Mouse (Mus musculus) liver, embryonic 13.5 days (tissue): ENCODE results near the gene Plxnb1. TPM values are rescaled to one million over a fixed set of nuclear protein-coding genes. Genes with fewer than 3 reads are reported as not detected.

Source experiments
- ATAC-seq: fragments of 200-750 bp; cut with Nextera tagmentation; 2 replicates; pipeline ENCODE4 v1.8.0; 2017; ENCODE audit warnings: low read depth, mild to moderate bottlenecking, moderate number of reproducible peaks, moderate library complexity
- DNase-seq: peaks from one replicate; pipeline ENCODE4 v3.0.0; 2022
- H3K27ac ChIP-seq: fragments of 300-500 bp; sonication (generic); 2 replicates; pipeline ENCODE4 v1.5.1; 2015; ENCODE audit warnings: moderate library complexity, mild to moderate bottlenecking, inconsistent platforms
- H3K27me3 ChIP-seq: fragments of 300-500 bp; sonication (generic); 2 replicates; pipeline ENCODE4 v1.6.1; 2015; ENCODE audit warnings: mild to moderate bottlenecking, inconsistent platforms
- H3K36me3 ChIP-seq: fragments of 300-500 bp; sonication (generic); 2 replicates; pipeline ENCODE4 v1.6.1; 2015; ENCODE audit warnings: mild to moderate bottlenecking, inconsistent platforms
- H3K4me1 ChIP-seq: fragments of 300-500 bp; sonication (generic); replicated peaks from 2 replicates; pipeline ENCODE4 v1.6.1; 2015; ENCODE audit warnings: inconsistent platforms
- H3K4me2 ChIP-seq: fragments of 300-500 bp; sonication (generic); 2 replicates; pipeline ENCODE4 v1.6.1; 2015; ENCODE audit warnings: inconsistent platforms, mild to moderate bottlenecking, moderate library complexity
- H3K4me3 ChIP-seq: fragments of 300-500 bp; sonication (generic); replicated peaks from 2 replicates; pipeline ENCODE4 v1.5.1; 2015; ENCODE audit warnings: mild to moderate bottlenecking, inconsistent platforms
- H3K9ac ChIP-seq: fragments of 300-500 bp; sonication (generic); 2 replicates; pipeline ENCODE4 v1.6.1; 2015; ENCODE audit warnings: mild to moderate bottlenecking, inconsistent platforms
- H3K9me3 ChIP-seq: fragments of 300-500 bp; sonication (generic); replicated peaks from 2 replicates; pipeline ENCODE4 v1.6.1; 2016; ENCODE audit warnings: inconsistent platforms
- WGBS: fragments of 180-500 bp; shearing (Covaris S2); methylation state at CpG from one replicate; pipeline ENCODE4 v1.1.7; 2015; ENCODE audit not compliant: insufficient replicate concordance; 5-methylcytosine and 5-hydroxymethylcytosine counted together
- polyA plus RNA-seq: library from polyadenylated mRNA; unstranded; fragments of >200 nt; fragmentation: Nextera tagmentation; extraction: Ambion mirVana; gene quantifications from 2 replicates; pipeline ENCODE4 v1.2.1, GENCODE M21; 2015

The Plxnb1 gene
- polyA plus RNA-seq = 2.3 and 3.2 TPM in 2 replicates

GRCm38 (mm10) chr9:109095137-109095982, at the start of gene Plxnb1:
Plxnb1 (plus strand) TSS chr9:109095389.
- ATAC-seq (no peak; the same call in 1 of the 2 replicates), DNase-seq (no peak)
- Histone ChIP-seq H3K36me3 (peaks cover 24% of the 10 kb centered on the region), H3K4me3 (peak within 1 kb of the TSS; percentile 60), H3K4me1 (peaks cover 43% of the 10 kb centered on the region), H3K4me2 (peak within 1 kb of the TSS; percentile 69), H3K27me3 (peaks cover 51% of the 10 kb centered on the region), H3K27ac (peak within 1 kb of the TSS; percentile 86), H3K9me3 (no peaks in the 10 kb centered on the region), H3K9ac (peak within 1 kb of the TSS; percentile 67)
- WGBS = under 1% methylated on average over 86 of the region's 102 CpGs

GRCm38 (mm10) chr9:109046306-109046705, 48.9 kb upstream of the Plxnb1 start:
- Histone ChIP-seq H3K27ac (no peak overlapping the region), H3K36me3 (no peaks in the 10 kb centered on the region), H3K9me3 (no peaks in the 10 kb centered on the region), H3K4me1 (peaks cover 10% of the 10 kb centered on the region), H3K27me3 (no peaks in the 10 kb centered on the region), H3K9ac (no peak overlapping the region), H3K4me3 (no peak overlapping the region), H3K4me2 (no peak overlapping the region)
- WGBS = 39% methylated on average over 5 of the region's 5 CpGs
- ATAC-seq (peak; percentile 39; the same call in 1 of the 2 replicates), DNase-seq (peak; percentile 50)

GRCm38 (mm10) chr9:109049316-109049715, 45.9 kb upstream of the Plxnb1 start:
- Histone ChIP-seq H3K27ac (no peak overlapping the region), H3K4me3 (no peak overlapping the region), H3K4me2 (no peak overlapping the region), H3K9me3 (no peaks in the 10 kb centered on the region), H3K27me3 (no peaks in the 10 kb centered on the region), H3K9ac (no peak overlapping the region), H3K4me1 (peaks cover 17% of the 10 kb centered on the region), H3K36me3 (no peaks in the 10 kb centered on the region)
- 55% methylated on average over 7 of the region's 7 CpGs for WGBS
- ATAC-seq = no peak
- DNase-seq = no peak

- Histone ChIP-seq H3K27me3 (no peaks in the 10 kb centered on the region), H3K36me3 (no peaks in the 10 kb centered on the region), H3K4me2 (no peak overlapping the region), H3K27ac (no peak overlapping the region), H3K9ac (no peak overlapping the region; the same call in 1 of the 2 replicates), H3K4me1 (peaks cover 25% of the 10 kb centered on the region), H3K9me3 (no peaks in the 10 kb centered on the region), H3K4me3 (no peak overlapping the region)
- ATAC-seq (no peak; the same call in 1 of the 2 replicates), DNase-seq (no peak)
- WGBS = 71% methylated on average over 9 of the region's 9 CpGs
Measured at GRCm38 (mm10) chr9:109049996-109050673, 45.1 kb upstream of the Plxnb1 start.

DNA sequence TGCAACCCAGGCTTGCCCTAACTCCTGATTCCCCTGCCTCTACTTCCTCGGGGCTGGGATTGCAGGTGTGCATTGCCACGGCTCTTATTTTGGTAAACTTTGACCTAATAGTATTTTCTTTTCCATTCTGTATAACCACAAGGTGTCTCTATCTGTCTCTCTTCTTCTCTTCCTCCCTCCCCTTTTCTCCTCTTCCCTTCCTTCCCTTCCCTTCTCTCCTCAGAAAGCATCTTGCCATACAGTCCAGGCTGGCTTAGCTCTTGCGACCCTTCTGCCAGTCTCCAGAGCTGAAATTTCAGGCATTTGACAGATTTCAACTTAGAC, 44.6 kb upstream of the Plxnb1 start:
- H3K27me3 ChIP-seq = no peaks in the 10 kb centered on the region
- H3K4me1 ChIP-seq = peaks cover 30% of the 10 kb centered on the region
- H3K27ac ChIP-seq = no peak overlapping the region
- WGBS = 59% methylated on average over 3 of the region's 3 CpGs
- no peak overlapping the region for H3K9ac ChIP-seq
- ATAC-seq = no peak
- no peak overlapping the region for H3K4me2 ChIP-seq
- DNase-seq = no peak
- no peaks in the 10 kb centered on the region for H3K36me3 ChIP-seq
- H3K9me3 ChIP-seq = no peaks in the 10 kb centered on the region
- no peak overlapping the region for H3K4me3 ChIP-seq

GRCm38 (mm10) chr9:109051011-109051501, 44.1 kb upstream of the Plxnb1 start:
- ATAC-seq (no peak), DNase-seq (no peak)
- peaks cover under 1% of the 10 kb centered on the region; the same call in 1 of the 2 replicates for H3K36me3 ChIP-seq
- H3K27ac ChIP-seq = no peak overlapping the region
- 72% methylated on average over 13 of the region's 13 CpGs for WGBS
- H3K9ac ChIP-seq = no peak overlapping the region
- peaks cover 34% of the 10 kb centered on the region for H3K4me1 ChIP-seq
- H3K27me3 ChIP-seq = no peaks in the 10 kb centered on the region
- H3K9me3 ChIP-seq = no peaks in the 10 kb centered on the region
- H3K4me3 ChIP-seq = no peak overlapping the region
- H3K4me2 ChIP-seq = no peak overlapping the region

DNA sequence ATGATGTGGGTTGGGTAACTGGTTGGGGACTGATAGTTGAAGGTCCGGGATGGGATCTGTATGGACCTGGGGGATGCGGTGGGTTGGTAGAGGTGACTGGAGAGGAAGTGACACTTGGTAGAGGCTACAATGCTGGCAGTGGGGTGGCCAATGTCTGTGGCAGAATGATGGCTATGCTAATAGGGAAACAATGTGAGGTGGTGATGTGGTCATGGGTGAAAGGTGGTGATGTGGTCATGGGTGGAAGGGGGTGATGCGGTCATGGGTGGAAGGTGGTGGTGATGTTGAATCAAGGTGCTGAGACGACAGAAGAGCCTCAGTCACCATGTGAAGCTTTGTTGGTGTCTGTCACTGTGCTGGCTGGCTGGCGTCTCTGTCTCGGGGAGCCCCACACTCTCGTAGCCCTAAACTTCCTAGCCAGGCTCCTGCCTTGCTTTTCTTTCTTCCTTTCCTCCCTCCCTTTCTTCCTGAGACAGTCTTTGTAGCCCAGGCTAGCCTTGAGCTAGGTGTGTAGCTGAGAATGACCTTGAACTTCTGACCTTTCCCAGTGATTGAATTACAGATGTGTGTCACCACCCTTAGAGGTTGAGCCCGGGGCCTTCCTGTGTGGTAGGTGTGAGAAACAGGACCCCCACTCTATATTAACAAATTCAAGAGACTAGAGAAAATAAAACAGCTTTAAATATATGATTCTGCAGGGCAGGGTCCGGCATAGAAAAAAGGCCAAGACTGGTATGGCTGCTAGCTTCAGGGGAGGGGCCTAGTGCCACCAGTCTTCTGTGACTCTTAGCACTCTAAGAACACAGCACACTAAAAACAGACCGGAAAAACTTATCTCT, 43.3 kb upstream of the Plxnb1 start:
- no peak for DNase-seq
- Histone ChIP-seq H3K9me3 (no peaks in the 10 kb centered on the region), H3K4me3 (no peak overlapping the region), H3K27ac (no peak overlapping the region), H3K27me3 (no peaks in the 10 kb centered on the region), H3K4me2 (no peak overlapping the region), H3K9ac (no peak overlapping the region), H3K36me3 (peaks cover 8% of the 10 kb centered on the region), H3K4me1 (peaks cover 37% of the 10 kb centered on the region)
- no peak for ATAC-seq
- 72% methylated on average over 10 of the region's 10 CpGs for WGBS

- WGBS = 85% methylated on average over 9 of the region's 9 CpGs
- Histone ChIP-seq H3K4me2 (no peak overlapping the region), H3K4me1 (peaks cover 39% of the 10 kb centered on the region), H3K27me3 (no peaks in the 10 kb centered on the region), H3K9ac (no peak overlapping the region), H3K27ac (no peak overlapping the region), H3K9me3 (no peaks in the 10 kb centered on the region), H3K4me3 (no peak overlapping the region), H3K36me3 (peaks cover 17% of the 10 kb centered on the region)
- DNase-seq = no peak
- ATAC-seq = no peak
Measured at GRCm38 (mm10) chr9:109052490-109053260, 42.5 kb upstream of the Plxnb1 start.

- H3K4me1 ChIP-seq = peaks cover 46% of the 10 kb centered on the region
- H3K9me3 ChIP-seq = no peaks in the 10 kb centered on the region
- 76% methylated on average over 3 of the region's 3 CpGs for WGBS
- H3K27me3 ChIP-seq = no peaks in the 10 kb centered on the region
- no peak overlapping the region for H3K4me2 ChIP-seq
- no peak overlapping the region for H3K27ac ChIP-seq
- ATAC-seq (no peak), DNase-seq (no peak)
- no peak overlapping the region for H3K9ac ChIP-seq
- peaks cover 23% of the 10 kb centered on the region for H3K36me3 ChIP-seq
- H3K4me3 ChIP-seq = no peak overlapping the region
Measured at GRCm38 (mm10) chr9:109053366-109053765, 41.8 kb upstream of the Plxnb1 start.

DNA sequence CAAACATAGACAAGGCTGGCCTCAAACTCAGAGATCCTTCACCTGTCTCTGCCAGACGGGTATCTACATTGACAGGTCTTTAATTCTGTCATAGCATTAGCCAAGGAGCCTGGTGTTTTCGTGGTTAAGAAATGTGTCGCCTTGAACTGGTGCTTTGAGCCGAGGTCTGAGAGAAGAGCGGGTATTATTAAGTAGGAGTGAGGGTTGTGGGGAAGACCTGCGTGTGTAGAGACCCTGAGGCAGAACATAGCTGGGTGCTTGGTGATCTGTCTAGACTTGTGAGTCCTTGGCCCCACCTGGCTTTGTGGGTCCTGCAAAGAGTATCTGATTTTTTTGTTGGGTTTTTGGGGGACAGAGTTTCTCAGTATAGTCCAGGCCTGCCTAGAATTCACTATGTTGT, 41.3 kb upstream of the Plxnb1 start:
- peak overlapping the region; percentile 4; the same call in 1 of the 2 replicates for H3K27ac ChIP-seq
- H3K4me1 ChIP-seq = peaks cover 51% of the 10 kb centered on the region
- H3K27me3 ChIP-seq = no peaks in the 10 kb centered on the region
- H3K4me2 ChIP-seq = no peak overlapping the region
- no peak overlapping the region for H3K4me3 ChIP-seq
- peaks cover 28% of the 10 kb centered on the region for H3K36me3 ChIP-seq
- ATAC-seq (no peak), DNase-seq (no peak)
- H3K9me3 ChIP-seq = no peaks in the 10 kb centered on the region
- H3K9ac ChIP-seq = no peak overlapping the region
- WGBS = 60% methylated on average over 6 of the region's 6 CpGs
